ENCODE assay signal across 8 mouse cellular contexts in genomic region chr8:89006426-89006825, GRCm38 (mm10). TPM values are rescaled to one million over a fixed set of nuclear protein-coding genes. Genes with fewer than 3 reads are reported as not detected.
A peak's percentile ranks its signal among the peaks of the same experiment; 100 is the strongest.
DNase-seq lines count a peak whose midpoint lies in the region; ATAC-seq and TF ChIP-seq lines count a peak whose summit lies in the region.

No protein-coding gene starts in this region.

- no peak for TF ChIP-seq CTCF in kidney, postnatal 0 days (IDR thresholded peaks at IDR 0.05; ENCODE audit: low read depth)

- H3K9me3 ChIP-seq in erythroblast, embryonic 14.5 days (ENCODE audit: control insufficient read depth, low read length) = 0 out of 2 replicates have a peak, but pooled peaks cover 1% of the 10 kb centered on the region
- peaks cover 7% of the 10 kb centered on the region; the same call in 1 of the 2 replicates for H3K9me3 ChIP-seq in forebrain, embryonic 10.5 days
- H3K9me3 ChIP-seq in kidney, postnatal 0 days (replicated peaks; ENCODE audit: low read length) = no peaks in the 10 kb centered on the region
- no peaks in the 10 kb centered on the region for H3K9me3 ChIP-seq in midbrain, embryonic 16.5 days (replicated peaks; ENCODE audit: control insufficient read depth, low read length, poor library complexity, severe bottlenecking)

- peak overlapping the region; percentile 65 for H3K27ac ChIP-seq in forebrain, embryonic 10.5 days
- H3K27ac ChIP-seq in kidney, postnatal 0 days = no peak overlapping the region
- H3K27ac ChIP-seq in midbrain, embryonic 16.5 days (ENCODE audit: low read length) = no peak overlapping the region

- DNase-seq in forebrain, embryonic 10.5 days (ENCODE audit: extremely low spot score, low spot score) = peak; percentile 55
- DNase-seq in kidney, postnatal 0 days (ENCODE audit: low spot score) = no peak
- no peak for DNase-seq in right cerebral cortex, postnatal 25 days
- no peak for DNase-seq in spleen, postnatal 14 days (ENCODE audit: low spot score in 2 of 2)
- no peak for DNase-seq in layer of hippocampus, postnatal 10 days (ENCODE audit: low spot score in 2 of 2)

- H3K4me1 ChIP-seq in erythroblast, embryonic 14.5 days (ENCODE audit: control insufficient read depth) = no peaks in the 10 kb centered on the region
- H3K4me1 ChIP-seq in forebrain, embryonic 10.5 days = peaks cover 50% of the 10 kb centered on the region
- H3K4me1 ChIP-seq in kidney, postnatal 0 days (replicated peaks; ENCODE audit: insufficient read depth, low read length) = 0 out of 2 replicates have a peak, but pooled peaks cover 5% of the 10 kb centered on the region
- peaks cover 3% of the 10 kb centered on the region; the same call in 1 of the 2 replicates for H3K4me1 ChIP-seq in midbrain, embryonic 16.5 days (ENCODE audit: control insufficient read depth, insufficient read depth, low read length)

- no peak for ATAC-seq in erythroblast, adult 5-6 weeks (replicated peaks; ENCODE audit: low FRiP score, poor library complexity, severe bottlenecking)
- ATAC-seq in kidney, postnatal 0 days (replicated peaks; ENCODE audit: low FRiP score, low read depth) = no peak
- ATAC-seq in midbrain, embryonic 16.5 days = peak; percentile 58

- no peaks in the 10 kb centered on the region for H3K36me3 ChIP-seq in erythroblast, embryonic 14.5 days (ENCODE audit: control insufficient read depth)
- no peaks in the 10 kb centered on the region for H3K36me3 ChIP-seq in forebrain, embryonic 10.5 days (replicated peaks)
- no peaks in the 10 kb centered on the region for H3K36me3 ChIP-seq in kidney, postnatal 0 days (ENCODE audit: insufficient read depth, low read length)
- no peaks in the 10 kb centered on the region for H3K36me3 ChIP-seq in midbrain, embryonic 16.5 days (ENCODE audit: control insufficient read depth, insufficient read depth, low read length)

- H3K27me3 ChIP-seq in erythroblast, embryonic 14.5 days (ENCODE audit: control insufficient read depth) = peaks cover 34% of the 10 kb centered on the region
- peaks cover 90% of the 10 kb centered on the region for H3K27me3 ChIP-seq in forebrain, embryonic 10.5 days (ENCODE audit: poor library complexity, severe bottlenecking)
- no peaks in the 10 kb centered on the region for H3K27me3 ChIP-seq in kidney, postnatal 0 days (ENCODE audit: insufficient read depth, low read length)
- peaks cover 6% of the 10 kb centered on the region; the same call in 1 of the 2 replicates for H3K27me3 ChIP-seq in midbrain, embryonic 16.5 days (ENCODE audit: control insufficient read depth, insufficient read depth, low read depth, low read length)

- peak overlapping the region; percentile 89 for H3K4me2 ChIP-seq in kidney, postnatal 0 days (ENCODE audit: low read length)
- H3K4me2 ChIP-seq in midbrain, embryonic 16.5 days (ENCODE audit: low read length) = peak overlapping the region; percentile 72

- WGBS in forebrain, embryonic 10.5 days = under 1% methylated on average over 34 of the region's 34 CpGs
- WGBS in kidney, postnatal 0 days = under 1% methylated on average over 34 of the region's 34 CpGs
- under 1% methylated on average over 34 of the region's 34 CpGs for WGBS in midbrain, embryonic 16.5 days

- H3K9ac ChIP-seq in kidney, postnatal 0 days (ENCODE audit: low read depth, low read length) = peak overlapping the region; percentile 56; the same call in 1 of the 2 replicates
- peak overlapping the region; percentile 62 for H3K9ac ChIP-seq in midbrain, embryonic 16.5 days (ENCODE audit: low read depth, low read length)

- peak overlapping the region; percentile 18 for H3K4me3 ChIP-seq in erythroblast, embryonic 14.5 days (replicated peaks)
- H3K4me3 ChIP-seq in forebrain, embryonic 10.5 days = peak overlapping the region; percentile 57
- H3K4me3 ChIP-seq in kidney, postnatal 0 days (replicated peaks; ENCODE audit: low read depth, low read length) = peak overlapping the region; percentile 43
- peak overlapping the region; percentile 43 for H3K4me3 ChIP-seq in midbrain, embryonic 16.5 days (ENCODE audit: low read depth, low read length)

RNA-seq across cellular contexts. Expression of gene Sall1, which starts 37.5 kb away (rescaled TPM):
- polyA plus RNA-seq in erythroblast, embryonic 14.5 days (2012) = not detected in 2 replicates
- 0.21 TPM in 1 of 2 replicates, not detected in the other for total RNA-seq in erythroblast, adult 5-6 weeks (2015; ENCODE audit: low replicate concordance)
- total RNA-seq in erythroblast, adult 5-6 weeks (2017; ENCODE audit: low replicate concordance) = not detected in 2 replicates
- 12.2 TPM in 2 replicates for polyA plus RNA-seq in forebrain, embryonic 10.5 days (2016; fragmentation: Nextera tagmentation; extraction: Ambion mirVana)
- 24.6 and 25.6 TPM in 2 replicates for polyA plus RNA-seq in kidney, postnatal 0 days (2015; fragmentation: Nextera tagmentation; extraction: Ambion mirVana)
- polyA plus RNA-seq in midbrain, embryonic 16.5 days (2015; fragmentation: Nextera tagmentation; extraction: Ambion mirVana) = 5.1 and 5.8 TPM in 2 replicates
- total RNA-seq in layer of hippocampus, postnatal 10 days (2021) = 10 to 100 TPM; 15.4 to 16.2 TPM
